Mouse (Mus musculus) heart, adult 11 months (tissue): Measurements from ENCODE around the gene Tenm4.

Source experiments
- DNase-seq: peaks from one replicate; pipeline ENCODE4 v3.0.0; 2022

Gene Tenm4

DNA sequence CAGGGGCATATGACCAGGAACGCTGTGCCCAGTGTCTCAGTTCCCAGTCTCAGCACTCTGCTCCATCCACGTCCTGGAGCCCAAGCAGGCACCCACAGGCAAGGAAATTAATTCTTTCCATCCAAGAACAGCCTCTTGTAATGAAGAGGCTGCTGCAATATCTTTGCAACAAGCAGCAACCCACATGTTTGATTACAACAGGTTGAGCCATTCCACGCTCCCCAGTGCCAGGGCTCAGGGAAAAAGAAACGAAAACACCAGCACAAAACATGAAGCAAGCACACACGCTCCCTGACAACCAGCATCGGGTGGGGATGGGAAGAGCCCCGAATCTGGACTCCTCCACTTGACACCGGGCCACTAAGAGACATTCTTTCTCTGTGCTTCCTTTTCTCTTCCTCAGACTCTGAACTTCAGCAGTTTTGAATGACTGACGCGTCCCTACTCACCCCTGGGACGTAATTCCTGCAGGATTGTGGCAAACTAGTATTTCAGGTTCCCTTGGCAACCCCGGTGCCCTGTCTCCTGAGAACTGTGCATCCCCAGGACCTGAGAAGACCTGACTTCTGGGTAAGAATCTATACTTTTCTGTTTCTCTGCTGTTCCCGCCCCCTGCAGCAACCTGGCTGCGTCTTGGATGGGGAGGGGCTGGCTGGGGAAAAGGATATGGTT, at the start of gene Tenm4:
Gene Tenm4 (plus strand): TSS at position 323 of the 672 bp plus-strand sequence.
- DNase-seq, result peak; percentile 56

DNA sequence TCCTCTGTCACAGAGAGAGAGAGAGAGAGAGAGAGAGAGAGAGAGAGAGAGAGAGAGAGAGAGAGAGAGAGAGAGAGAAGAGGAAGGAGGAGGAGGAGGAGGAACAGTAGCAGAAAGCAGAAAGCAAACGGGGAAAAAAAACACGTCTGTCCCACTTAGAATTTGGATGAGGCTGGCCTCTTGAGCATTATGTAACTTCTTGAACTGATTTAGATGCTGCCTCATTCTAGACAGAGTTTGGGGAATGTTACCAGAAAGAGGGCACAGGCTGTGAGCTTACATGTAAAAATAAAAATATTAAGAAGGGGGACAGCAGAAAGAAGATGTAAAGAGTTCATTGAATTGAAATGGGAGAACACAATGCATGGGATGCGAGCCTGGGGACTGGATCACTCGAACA, 40.3 kb upstream of the Tenm4 start:
- DNase-seq, result peak; percentile 25

- DNase-seq, result peak; percentile 58
These were observed 39.9 kb upstream of the Tenm4 start for GRCm38 (mm10) chr7:96131175-96131574.

GRCm38 (mm10) chr7:96136497-96136961, 34.5 kb upstream of the Tenm4 start:
- DNase-seq, result peak; percentile 80

GRCm38 (mm10) chr7:96141876-96142275, 29.2 kb upstream of the Tenm4 start:
- peak; percentile 52 for DNase-seq

- peak; percentile 98 for DNase-seq
These were observed 28.0 kb upstream of the Tenm4 start for GRCm38 (mm10) chr7:96142973-96143596.

- peak; percentile 93 for DNase-seq
These were observed 23.6 kb upstream of the Tenm4 start for GRCm38 (mm10) chr7:96147436-96147835.

DNA sequence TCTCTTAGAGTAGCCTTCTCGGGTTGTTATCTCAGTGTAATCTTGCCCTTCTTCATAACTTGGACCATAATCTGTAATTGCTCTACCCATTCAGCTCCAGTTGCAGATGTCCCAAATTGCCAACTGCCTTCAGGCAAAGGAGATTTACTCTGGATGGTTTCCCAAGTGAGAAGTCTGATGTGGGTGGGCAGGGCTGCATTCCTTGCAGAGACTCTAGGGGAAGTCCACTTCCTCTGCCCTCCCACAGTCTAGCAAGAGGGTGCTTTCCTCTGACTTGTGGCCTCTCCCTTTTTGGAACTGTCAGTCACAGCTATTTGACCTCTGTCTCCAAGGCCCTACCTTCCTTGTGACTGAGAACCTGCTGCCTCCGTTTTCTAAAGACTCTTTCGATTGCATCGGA, 22.9 kb upstream of the Tenm4 start:
- DNase-seq, result peak; percentile 64

GRCm38 (mm10) chr7:96151277-96151676, 19.8 kb upstream of the Tenm4 start:
- peak; percentile 90 for DNase-seq

DNA sequence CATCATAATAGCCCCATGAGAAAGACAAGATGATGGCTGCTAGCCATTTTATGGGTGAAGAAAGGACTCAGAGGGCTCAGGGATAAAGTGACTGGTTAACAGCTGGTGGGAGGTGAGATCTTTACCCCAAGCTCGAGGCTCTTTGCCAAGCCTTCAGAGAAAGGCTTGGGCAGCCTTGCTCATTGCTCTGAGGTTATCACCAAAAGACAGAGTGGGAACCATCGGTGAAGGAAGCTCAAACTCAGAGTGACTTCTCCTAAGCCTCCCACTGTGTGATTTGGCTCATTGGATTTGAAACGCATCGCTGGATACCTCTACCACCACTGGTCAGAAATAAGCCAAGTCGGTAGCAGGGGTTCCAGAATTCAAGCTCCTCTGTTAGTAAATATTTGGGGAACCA, 19.1 kb upstream of the Tenm4 start:
- DNase-seq, result peak; percentile 30

GRCm38 (mm10) chr7:96152431-96152830, 18.6 kb upstream of the Tenm4 start:
- DNase-seq, result peak; percentile 4

- DNase-seq, result peak; percentile 93
These were observed 18.1 kb upstream of the Tenm4 start for GRCm38 (mm10) chr7:96152924-96153359.

- peak; percentile 83 for DNase-seq
These were observed 17.0 kb upstream of the Tenm4 start for GRCm38 (mm10) chr7:96154025-96154424.

- peak; percentile 87 for DNase-seq
These were observed 14.4 kb upstream of the Tenm4 start for GRCm38 (mm10) chr7:96156481-96157255.

GRCm38 (mm10) chr7:96164141-96164540, 6.9 kb upstream of the Tenm4 start:
- DNase-seq, result peak; percentile 61

- peak; percentile 61 for DNase-seq
These were observed 2.1 kb upstream of the Tenm4 start for GRCm38 (mm10) chr7:96168921-96169320.

GRCm38 (mm10) chr7:96171596-96172563, 834 bp downstream of the Tenm4 start:
- peak; percentile 73 for DNase-seq

DNA sequence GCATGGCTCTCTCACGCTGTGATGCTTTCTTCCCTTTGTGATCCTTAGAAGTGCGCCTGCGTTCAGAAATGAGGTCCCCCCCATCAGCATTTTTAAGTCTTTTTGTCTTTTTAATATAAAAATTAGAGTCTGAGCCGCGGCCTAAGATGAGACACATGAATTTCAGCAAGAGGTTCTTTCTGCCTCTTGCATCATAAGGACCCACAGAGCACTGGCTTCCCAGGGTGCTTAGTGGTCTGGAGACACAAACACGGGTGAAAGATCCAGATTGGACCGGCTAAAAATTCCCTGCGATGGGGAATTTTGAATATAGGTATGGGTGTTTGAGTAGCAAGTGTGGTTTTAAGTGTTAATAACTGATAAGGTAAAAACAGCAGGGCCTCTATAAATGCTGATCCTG, 5.7 kb downstream of the Tenm4 start:
- DNase-seq, result peak; percentile 45

DNA sequence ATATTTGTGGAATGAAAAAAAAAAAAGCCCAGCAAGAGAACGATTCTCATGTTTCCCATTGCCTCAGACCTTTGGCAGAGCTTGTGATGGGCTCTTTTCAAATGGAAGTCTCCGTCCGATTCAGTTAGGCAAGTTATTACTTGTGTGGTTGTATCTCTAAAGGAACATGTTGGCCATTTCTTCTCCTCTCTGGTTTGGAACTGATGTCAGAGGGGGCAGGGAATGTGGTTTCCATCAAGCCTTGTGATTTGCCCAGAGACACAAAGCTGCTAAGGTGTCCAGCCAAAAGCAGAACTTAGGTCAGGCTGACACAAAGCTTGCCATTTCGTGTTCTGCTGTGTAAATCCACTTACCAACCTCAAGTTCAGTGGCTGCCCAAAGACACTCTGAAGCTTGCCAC, 10.7 kb downstream of the Tenm4 start:
- DNase-seq, result peak; percentile 36

- DNase-seq, result peak; percentile 7
These were observed 12.1 kb downstream of the Tenm4 start for GRCm38 (mm10) chr7:96183195-96183594.

DNA sequence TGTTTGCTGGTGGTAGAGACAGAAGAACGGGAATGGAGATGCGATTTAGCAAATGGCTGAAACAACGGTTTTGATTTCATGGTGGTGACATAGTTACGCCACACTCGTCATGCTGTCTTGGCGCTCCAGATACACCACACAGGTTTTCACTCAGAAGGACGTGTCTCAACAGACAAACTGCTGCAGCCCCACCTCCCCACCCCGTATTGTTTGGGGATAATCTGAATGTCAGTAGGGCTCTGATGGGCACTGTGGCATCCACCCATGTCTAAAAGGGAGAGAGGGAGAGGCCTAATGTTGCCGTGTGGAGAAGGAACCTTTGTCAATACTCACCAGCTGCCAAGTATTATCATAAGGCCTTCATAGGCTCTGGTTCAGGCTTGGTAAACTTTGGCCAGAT, 14.4 kb downstream of the Tenm4 start:
- DNase-seq, result peak; percentile 22

GRCm38 (mm10) chr7:96203812-96204560, 32.9 kb downstream of the Tenm4 start:
- peak; percentile 64 for DNase-seq
